Mouse (Mus musculus): ENCODE measurements around the gene Ndufa6.
"Not testable (repeated sequence)": the region's sequence is repeated elsewhere in the genome, so short reads cannot be mapped to it uniquely, and the experiment has no call there.

The Ndufa6 gene

GRCm38 (mm10) chr15:82354126-82354945 is at the start of gene Ndufa6:
Gene Ndufa6, minus strand, starts transcription at chr15:82354322.
- DNase-seq (ENCODE audit: low read depth, low spot score) = peak; percentile 98

GRCm38 (mm10) chr15:82403606-82404005 is 49.5 kb upstream of the Ndufa6 start:
- no peak for DNase-seq (ENCODE audit: low read depth, low spot score)

- no peak for DNase-seq (ENCODE audit: low read depth, low spot score)
Observed at GRCm38 (mm10) chr15:82402741-82403140, 48.6 kb upstream of the Ndufa6 start.

GRCm38 (mm10) chr15:82402106-82402505 is 48.0 kb upstream of the Ndufa6 start:
- no peak for DNase-seq (ENCODE audit: low read depth, low spot score)

- no peak for DNase-seq (ENCODE audit: low read depth, low spot score)
Observed at GRCm38 (mm10) chr15:82401516-82401915, 47.4 kb upstream of the Ndufa6 start.

GRCm38 (mm10) chr15:82395955-82396354 is 41.8 kb upstream of the Ndufa6 start:
- DNase-seq (ENCODE audit: low read depth, low spot score) = not testable (repeated sequence)

GRCm38 (mm10) chr15:82393922-82394321 is 39.8 kb upstream of the Ndufa6 start, which contains the start of gene Cyp2d11:
Gene Cyp2d11, minus strand, starts transcription at chr15:82394022.
- not testable (repeated sequence) for DNase-seq (ENCODE audit: low read depth, low spot score)

GRCm38 (mm10) chr15:82389916-82390315 is 35.8 kb upstream of the Ndufa6 start:
- DNase-seq (ENCODE audit: low read depth, low spot score) = not testable (repeated sequence)

GRCm38 (mm10) chr15:82385729-82386128 is 31.6 kb upstream of the Ndufa6 start:
- DNase-seq (ENCODE audit: low read depth, low spot score) = no peak

GRCm38 (mm10) chr15:82382441-82382840 is 28.3 kb upstream of the Ndufa6 start:
- DNase-seq (ENCODE audit: low read depth, low spot score) = no peak

GRCm38 (mm10) chr15:82380714-82381062 is 26.6 kb upstream of the Ndufa6 start:
- no peak for DNase-seq (ENCODE audit: low read depth, low spot score)

- peak; percentile 5 for DNase-seq (ENCODE audit: low read depth, low spot score)
Observed at GRCm38 (mm10) chr15:82379871-82380713, 26.0 kb upstream of the Ndufa6 start, which contains the start of gene Cyp2d22. Gene Cyp2d22, minus strand, starts transcription at chr15:82380260.

GRCm38 (mm10) chr15:82379511-82379870 is 25.4 kb upstream of the Ndufa6 start:
- no peak for DNase-seq (ENCODE audit: low read depth, low spot score)

- no peak for DNase-seq (ENCODE audit: low read depth, low spot score)
Observed at GRCm38 (mm10) chr15:82378261-82379180, 24.4 kb upstream of the Ndufa6 start.

GRCm38 (mm10) chr15:82377701-82378100 is 23.6 kb upstream of the Ndufa6 start:
- DNase-seq (ENCODE audit: low read depth, low spot score) = no peak

GRCm38 (mm10) chr15:82376393-82377138 is 22.4 kb upstream of the Ndufa6 start:
- no peak for DNase-seq (ENCODE audit: low read depth, low spot score)

- no peak for DNase-seq (ENCODE audit: low read depth, low spot score)
Observed at GRCm38 (mm10) chr15:82375855-82376254, 21.7 kb upstream of the Ndufa6 start.

- DNase-seq (ENCODE audit: low read depth, low spot score) = no peak
Observed at GRCm38 (mm10) chr15:82374437-82374836, 20.3 kb upstream of the Ndufa6 start.

- no peak for DNase-seq (ENCODE audit: low read depth, low spot score)
Observed at GRCm38 (mm10) chr15:82372991-82373390, 18.9 kb upstream of the Ndufa6 start.

- DNase-seq (ENCODE audit: low read depth, low spot score) = no peak
Observed at GRCm38 (mm10) chr15:82372446-82372845, 18.3 kb upstream of the Ndufa6 start.

- no peak for DNase-seq (ENCODE audit: low read depth, low spot score)
Observed at GRCm38 (mm10) chr15:82368851-82369250, 14.7 kb upstream of the Ndufa6 start.

Data from A20 (cell line).